Mouse (Mus musculus) neural tube, embryonic 15.5 days (tissue): ENCODE measurements around the gene Tspan9. TPM values are rescaled to one million over a fixed set of nuclear protein-coding genes. Genes with fewer than 3 reads are reported as not detected.

Experiments
- ATAC-seq: fragments of 200-750 bp; cut with Nextera tagmentation; 2 replicates; pipeline ENCODE4 v1.8.0; 2017; ENCODE audit warnings: mild to moderate bottlenecking, moderate TSS enrichment, moderate library complexity; ENCODE audit not compliant: low FRiP score
- H3K27ac ChIP-seq: fragments of 300-500 bp; sonication (generic); replicated peaks from 2 replicates; pipeline ENCODE4 v1.5.1; 2015; ENCODE audit warnings: mild to moderate bottlenecking, inconsistent platforms
- H3K27me3 ChIP-seq: fragments of 300-500 bp; sonication (generic); replicated peaks from 2 replicates; pipeline ENCODE4 v1.6.1; 2015; ENCODE audit warnings: inconsistent platforms
- H3K36me3 ChIP-seq: fragments of 300-500 bp; sonication (generic); 2 replicates; pipeline ENCODE4 v1.6.1; 2015; ENCODE audit warnings: inconsistent platforms
- H3K4me1 ChIP-seq: fragments of 300-500 bp; sonication (generic); 2 replicates; pipeline ENCODE4 v1.6.1; 2015; ENCODE audit warnings: inconsistent platforms
- H3K4me2 ChIP-seq: fragments of 300-500 bp; sonication (generic); 2 replicates; pipeline ENCODE4 v1.6.1; 2015; ENCODE audit warnings: inconsistent platforms, mild to moderate bottlenecking, moderate library complexity
- H3K4me3 ChIP-seq: fragments of 300-500 bp; sonication (generic); replicated peaks from 2 replicates; pipeline ENCODE4 v1.5.1; 2015; ENCODE audit warnings: mild to moderate bottlenecking, inconsistent platforms
- H3K9ac ChIP-seq: fragments of 300-500 bp; sonication (generic); replicated peaks from 2 replicates; pipeline ENCODE4 v1.6.1; 2015; ENCODE audit warnings: mild to moderate bottlenecking, inconsistent platforms
- H3K9me3 ChIP-seq: fragments of 300-500 bp; sonication (generic); replicated peaks from 2 replicates; pipeline ENCODE4 v1.6.1; 2016; ENCODE audit warnings: inconsistent platforms
- WGBS: fragments of 180-500 bp; shearing (Covaris S2); methylation state at CpG from one replicate; pipeline ENCODE4 v1.1.7; 2015; ENCODE audit warnings: mixed read lengths; 5-methylcytosine and 5-hydroxymethylcytosine counted together
- polyA plus RNA-seq: library from polyadenylated mRNA; unstranded; fragments of >200 nt; fragmentation: Nextera tagmentation; extraction: Ambion mirVana; gene quantifications from 2 replicates; pipeline ENCODE4 v1.2.1, GENCODE M21; 2015

Tspan9 gene
- polyA plus RNA-seq, 1 experiment from 2014 or later, result 48.3 TPM

DNA sequence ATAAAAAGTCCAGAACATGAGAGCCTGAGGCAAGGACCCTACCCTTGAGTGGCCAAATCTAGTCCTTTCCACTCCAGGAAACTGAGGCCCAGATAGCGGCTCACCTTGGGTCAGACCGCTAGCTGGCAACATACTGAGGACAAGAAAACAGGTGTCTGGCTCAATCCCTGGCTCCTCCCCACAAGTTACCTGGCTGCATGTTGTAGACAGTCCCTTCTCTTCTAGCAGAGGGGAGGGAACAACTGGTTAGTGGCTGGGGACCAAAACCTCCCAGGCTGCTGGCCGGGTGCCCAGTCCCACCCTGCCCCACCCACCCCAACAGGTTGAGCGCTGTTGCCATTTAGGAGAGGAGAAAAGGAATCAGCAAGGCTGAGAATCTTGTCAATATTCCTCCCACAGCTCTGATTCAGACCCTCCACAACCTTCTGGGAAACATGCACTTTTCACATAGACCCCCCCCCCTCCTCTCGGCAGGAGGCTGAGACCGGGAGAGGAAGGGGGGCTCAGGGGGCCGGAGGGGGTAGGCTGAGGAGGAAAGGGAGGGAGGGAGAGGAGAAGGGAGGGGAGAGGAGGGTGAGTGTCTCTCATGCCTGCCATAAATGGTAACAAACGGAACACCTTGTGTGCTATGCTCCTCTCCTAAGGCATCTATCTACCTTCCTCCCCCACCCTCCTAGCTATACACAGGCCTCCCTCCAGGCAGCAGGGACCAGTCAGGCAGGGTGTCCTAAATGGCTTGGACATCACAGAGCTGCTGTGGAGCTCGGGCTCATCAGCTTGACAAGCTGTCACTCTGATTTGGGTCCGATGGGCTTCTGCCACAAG lies 122.1 kb downstream of the Tspan9 start:
- no peaks in the 10 kb centered on the region for H3K9me3 ChIP-seq
- no peaks in the 10 kb centered on the region for H3K36me3 ChIP-seq
- no peak overlapping the region for H3K4me2 ChIP-seq
- peak; percentile 9; the same call in 1 of the 2 replicates for ATAC-seq
- no peak overlapping the region; the same call in 1 of the 2 replicates for H3K9ac ChIP-seq
- no peaks in the 10 kb centered on the region for H3K27me3 ChIP-seq
- 31% methylated on average over 7 of the region's 10 CpGs for WGBS
- no peak overlapping the region for H3K27ac ChIP-seq
- H3K4me1 ChIP-seq, result peaks cover 21% of the 10 kb centered on the region
- no peak overlapping the region for H3K4me3 ChIP-seq

DNA sequence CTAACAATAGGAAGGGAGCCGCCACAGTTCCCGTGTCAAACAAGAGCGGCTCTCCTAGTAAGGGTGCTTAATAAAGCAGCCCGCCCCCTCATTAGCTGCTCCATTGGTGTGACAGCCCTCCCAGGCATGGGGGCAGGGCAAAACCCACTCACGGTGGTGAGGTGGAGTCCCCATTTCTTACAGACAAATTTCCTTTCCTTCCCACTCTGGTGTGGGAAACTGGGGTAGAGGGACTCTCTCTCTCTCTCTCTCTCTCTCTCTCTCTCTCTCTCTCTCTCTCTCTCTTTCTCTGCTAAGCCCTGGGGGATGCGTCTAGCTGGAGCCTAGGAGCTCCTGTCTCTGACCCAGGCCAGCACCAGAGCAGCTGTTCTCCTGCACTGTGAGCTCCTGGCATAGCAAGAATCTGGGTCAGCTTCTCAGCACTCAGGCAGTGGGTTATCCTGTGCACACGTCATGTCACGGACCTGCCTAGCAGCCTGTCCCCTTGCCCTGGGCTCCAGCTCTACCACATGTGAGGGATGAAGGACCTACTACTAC lies 122.8 kb downstream of the Tspan9 start:
- peak; percentile 36; the same call in 1 of the 2 replicates for ATAC-seq
- Histone ChIP-seq H3K36me3 (no peaks in the 10 kb centered on the region), H3K9me3 (no peaks in the 10 kb centered on the region), H3K9ac (no peak overlapping the region), H3K4me3 (no peak overlapping the region), H3K27ac (no peak overlapping the region), H3K27me3 (no peaks in the 10 kb centered on the region), H3K4me1 (peaks cover 25% of the 10 kb centered on the region), H3K4me2 (0 out of 2 replicates have a peak overlapping the region, but pooled peaks have one; percentile 1)
- WGBS, result 27% methylated on average over 8 of the region's 8 CpGs

DNA sequence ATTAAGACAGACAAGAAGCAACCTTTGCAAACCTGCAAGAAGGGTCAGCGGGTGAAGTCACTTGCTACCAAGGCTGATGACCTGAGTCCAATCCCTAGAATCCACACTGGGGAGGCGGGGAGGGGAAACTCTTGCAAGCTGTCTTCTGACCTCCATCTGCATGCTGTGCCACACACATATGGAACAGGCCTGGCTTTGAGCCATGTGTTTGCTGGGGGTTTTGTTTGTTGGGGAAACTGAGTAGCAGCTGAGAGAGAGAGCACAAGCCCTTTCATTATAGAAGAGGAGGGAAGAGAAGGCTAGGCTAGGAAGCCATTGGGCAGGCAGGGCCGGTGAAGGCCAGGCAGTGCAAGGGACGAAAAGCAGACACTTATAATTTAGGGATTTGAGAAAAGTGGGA lies 123.3 kb downstream of the Tspan9 start:
- WGBS, result 42% methylated on average over 4 of the region's 4 CpGs
- Histone ChIP-seq H3K9me3 (no peaks in the 10 kb centered on the region), H3K36me3 (no peaks in the 10 kb centered on the region), H3K4me3 (no peak overlapping the region), H3K9ac (no peak overlapping the region), H3K27ac (no peak overlapping the region), H3K4me2 (0 out of 2 replicates have a peak overlapping the region, but pooled peaks have one; percentile 1), H3K27me3 (no peaks in the 10 kb centered on the region), H3K4me1 (peaks cover 31% of the 10 kb centered on the region)
- ATAC-seq, result no peak

DNA sequence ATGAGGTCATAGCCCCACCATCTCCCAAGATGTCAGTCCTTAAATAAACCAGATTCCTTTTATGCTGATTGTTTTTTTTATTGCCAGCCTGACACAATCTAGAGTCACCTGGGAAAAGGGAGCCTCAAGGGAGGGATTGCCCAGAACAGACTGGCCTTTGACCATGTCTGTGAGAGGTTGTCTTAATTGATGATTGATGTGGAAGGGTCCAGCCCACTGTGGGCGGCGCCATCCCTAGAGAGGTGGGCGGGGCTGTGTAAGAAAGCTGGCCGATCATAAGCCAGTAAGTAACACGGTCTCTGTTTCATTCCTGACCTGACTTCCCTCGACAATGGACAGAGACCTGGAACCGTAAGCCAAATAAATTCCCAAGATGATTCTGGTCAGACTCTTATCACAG lies 124.3 kb downstream of the Tspan9 start:
- WGBS, result 86% methylated on average over 7 of the region's 7 CpGs
- ATAC-seq, result no peak
- Histone ChIP-seq H3K4me1 (peaks cover 33% of the 10 kb centered on the region), H3K36me3 (no peaks in the 10 kb centered on the region), H3K9ac (no peak overlapping the region), H3K9me3 (no peaks in the 10 kb centered on the region), H3K4me2 (no peak overlapping the region), H3K27me3 (no peaks in the 10 kb centered on the region), H3K27ac (no peak overlapping the region), H3K4me3 (no peak overlapping the region)

DNA sequence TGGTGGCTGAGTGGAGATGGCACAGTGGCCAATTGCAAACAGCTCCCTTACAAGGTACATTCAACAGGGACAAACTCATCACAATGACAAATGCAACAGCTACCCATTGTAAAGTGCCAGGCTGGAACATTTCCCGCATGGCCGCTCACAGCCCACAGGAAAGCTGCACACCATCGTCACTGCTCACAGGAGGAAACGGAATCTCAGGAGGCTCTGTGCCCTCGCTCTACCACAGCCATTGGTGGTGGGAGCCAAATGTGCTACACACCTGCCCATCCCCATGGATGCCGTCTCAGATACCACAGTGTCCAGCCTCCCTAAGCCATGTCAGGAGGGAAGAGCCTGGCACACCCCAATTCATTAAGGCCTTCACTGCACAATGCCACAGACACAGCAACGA lies 128.1 kb downstream of the Tspan9 start:
- no peak overlapping the region for H3K9ac ChIP-seq
- no peaks in the 10 kb centered on the region for H3K36me3 ChIP-seq
- no peak overlapping the region for H3K4me2 ChIP-seq
- peaks cover 51% of the 10 kb centered on the region for H3K4me1 ChIP-seq
- H3K9me3 ChIP-seq, result no peaks in the 10 kb centered on the region
- WGBS, result 79% methylated on average over 7 of the region's 7 CpGs
- H3K27me3 ChIP-seq, result no peaks in the 10 kb centered on the region
- 0 out of 2 replicates have a peak overlapping the region, but pooled peaks have one; percentile 4 for H3K27ac ChIP-seq
- no peak overlapping the region for H3K4me3 ChIP-seq
- no peak for ATAC-seq

DNA sequence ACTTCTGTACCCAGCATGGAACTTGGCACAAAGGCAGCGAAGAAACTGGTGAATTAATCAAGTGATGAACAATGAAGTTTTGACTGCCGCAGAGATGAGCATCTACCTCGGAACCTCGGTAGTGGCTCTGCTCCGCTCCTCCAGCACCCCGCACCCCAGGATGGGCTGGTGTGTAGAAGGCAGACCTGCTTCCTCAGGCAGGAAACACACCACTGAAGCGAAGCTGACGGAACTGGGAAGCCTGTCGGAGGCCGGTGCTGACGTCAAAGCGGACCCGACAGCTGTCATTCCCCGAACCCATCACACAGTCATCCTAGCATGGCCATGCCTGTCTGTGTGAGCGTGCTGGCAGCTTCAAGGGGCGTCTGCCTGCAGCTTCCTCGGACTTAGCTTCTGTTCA lies 131.6 kb downstream of the Tspan9 start:
- 66% methylated on average over 17 of the region's 17 CpGs for WGBS
- no peak overlapping the region for H3K4me2 ChIP-seq
- no peak overlapping the region for H3K9ac ChIP-seq
- H3K27me3 ChIP-seq, result no peaks in the 10 kb centered on the region
- peaks cover 74% of the 10 kb centered on the region for H3K4me1 ChIP-seq
- H3K27ac ChIP-seq, result no peak overlapping the region
- no peak overlapping the region for H3K4me3 ChIP-seq
- H3K9me3 ChIP-seq, result no peaks in the 10 kb centered on the region
- no peaks in the 10 kb centered on the region for H3K36me3 ChIP-seq
- no peak for ATAC-seq

DNA sequence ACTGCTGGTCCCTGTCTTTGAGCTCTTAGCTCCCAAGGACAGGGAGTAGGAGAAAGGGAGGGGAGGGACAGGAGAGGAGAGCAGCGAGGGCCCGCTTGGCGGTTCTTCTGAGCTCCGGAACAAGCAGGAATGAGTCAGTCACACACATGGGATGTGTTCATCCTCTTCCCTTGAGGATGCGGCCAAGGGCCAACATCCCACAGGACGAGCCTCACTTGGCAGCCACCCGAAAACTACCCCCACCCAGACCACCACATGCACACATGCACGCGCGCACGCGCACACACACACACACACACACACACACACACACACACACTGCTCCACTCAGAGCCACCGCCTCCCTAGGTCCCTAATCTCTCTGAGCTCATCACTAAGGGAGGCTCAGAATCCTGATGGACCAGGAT lies 132.3 kb downstream of the Tspan9 start:
- no peaks in the 10 kb centered on the region for H3K27me3 ChIP-seq
- 70% methylated on average over 13 of the region's 13 CpGs for WGBS
- no peaks in the 10 kb centered on the region for H3K36me3 ChIP-seq
- no peak overlapping the region for H3K4me2 ChIP-seq
- ATAC-seq, result 0 out of 2 replicates have a peak, but pooled peaks have one; percentile 18
- H3K27ac ChIP-seq, result peak overlapping the region; percentile 54; the same call in 1 of the 2 replicates
- no peak overlapping the region for H3K9ac ChIP-seq
- H3K4me3 ChIP-seq, result no peak overlapping the region
- H3K4me1 ChIP-seq, result peaks cover 82% of the 10 kb centered on the region
- H3K9me3 ChIP-seq, result no peaks in the 10 kb centered on the region

DNA sequence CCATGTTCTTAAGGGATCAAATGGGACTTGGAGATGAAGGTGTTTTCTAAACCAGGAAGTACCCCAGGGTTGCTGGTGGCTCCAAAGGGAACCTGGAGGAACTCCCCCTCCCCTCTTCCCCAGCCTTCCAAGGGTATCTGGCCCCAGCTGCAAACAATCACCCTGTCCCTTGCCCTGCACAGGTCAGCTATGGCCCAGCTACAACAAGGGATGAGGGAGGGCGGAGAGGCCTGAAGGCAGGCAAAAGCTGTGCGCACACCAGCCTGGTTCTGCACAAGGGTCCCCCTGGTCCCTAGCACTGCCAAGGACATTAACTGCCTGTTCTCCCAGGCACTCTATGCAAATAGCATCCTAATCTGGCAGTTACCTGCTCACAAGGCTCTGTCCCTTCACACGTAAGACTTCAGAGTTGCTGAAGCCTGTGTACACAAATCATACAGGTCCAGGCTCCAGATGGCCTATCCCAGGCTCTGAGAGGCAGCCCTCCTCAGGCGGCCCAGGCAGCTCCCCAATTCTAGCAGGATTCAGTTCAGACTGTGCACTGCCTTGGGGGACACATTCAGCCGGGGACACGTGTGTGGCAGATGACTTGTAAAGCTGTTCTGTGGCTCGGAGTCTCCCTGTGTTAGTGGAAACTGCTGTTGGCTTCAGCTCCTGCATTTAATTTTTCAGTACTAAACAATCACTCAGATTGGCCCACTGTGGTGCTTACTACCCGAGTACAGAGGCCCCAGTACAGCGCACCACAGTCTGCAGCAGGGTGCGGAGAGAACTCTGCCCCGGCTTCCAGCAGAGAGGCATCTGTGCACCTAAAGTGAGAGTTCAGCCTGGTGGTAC lies 133.0 kb downstream of the Tspan9 start:
- H3K4me3 ChIP-seq, result no peak overlapping the region
- peak overlapping the region; percentile 54; the same call in 1 of the 2 replicates for H3K27ac ChIP-seq
- peaks cover 76% of the 10 kb centered on the region for H3K4me1 ChIP-seq
- H3K9ac ChIP-seq, result no peak overlapping the region
- peak; percentile 56 for ATAC-seq
- H3K36me3 ChIP-seq, result no peaks in the 10 kb centered on the region
- no peaks in the 10 kb centered on the region for H3K27me3 ChIP-seq
- no peaks in the 10 kb centered on the region for H3K9me3 ChIP-seq
- 48% methylated on average over 11 of the region's 11 CpGs for WGBS
- H3K4me2 ChIP-seq, result no peak overlapping the region

DNA sequence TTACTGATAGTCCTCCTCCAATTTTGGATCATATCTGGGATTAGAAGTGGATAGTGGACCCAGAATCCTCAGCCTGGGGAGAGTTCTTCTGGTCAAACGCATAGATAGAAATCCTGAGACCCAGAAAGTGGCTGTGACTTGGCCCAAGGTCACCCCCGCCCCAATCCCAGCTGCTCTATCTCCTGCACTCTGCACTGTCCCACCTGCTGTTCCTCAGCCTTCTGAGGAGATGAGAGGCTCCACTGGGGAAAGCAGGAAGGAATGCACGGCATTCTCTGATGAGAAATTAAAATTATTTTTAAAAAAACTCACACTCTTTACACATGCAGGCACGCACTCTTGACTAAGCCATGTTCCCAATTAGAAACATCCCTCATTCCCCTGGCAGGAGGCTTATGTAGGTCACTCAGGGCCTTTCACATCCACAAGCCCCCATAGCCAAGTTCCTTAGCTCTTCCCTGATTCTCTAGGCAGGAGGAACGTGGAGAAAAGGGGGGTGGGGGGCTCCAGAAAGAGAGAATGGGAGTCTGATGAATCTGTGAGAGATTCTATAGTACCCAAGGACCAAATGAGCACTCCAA lies 135.3 kb downstream of the Tspan9 start:
- H3K9ac ChIP-seq, result no peak overlapping the region
- ATAC-seq, result no peak
- no peaks in the 10 kb centered on the region for H3K27me3 ChIP-seq
- no peaks in the 10 kb centered on the region for H3K36me3 ChIP-seq
- H3K4me2 ChIP-seq, result no peak overlapping the region
- H3K27ac ChIP-seq, result no peak overlapping the region
- no peak overlapping the region for H3K4me3 ChIP-seq
- WGBS, result 85% methylated on average over 5 of the region's 5 CpGs
- H3K9me3 ChIP-seq, result no peaks in the 10 kb centered on the region
- peaks cover 71% of the 10 kb centered on the region for H3K4me1 ChIP-seq

DNA sequence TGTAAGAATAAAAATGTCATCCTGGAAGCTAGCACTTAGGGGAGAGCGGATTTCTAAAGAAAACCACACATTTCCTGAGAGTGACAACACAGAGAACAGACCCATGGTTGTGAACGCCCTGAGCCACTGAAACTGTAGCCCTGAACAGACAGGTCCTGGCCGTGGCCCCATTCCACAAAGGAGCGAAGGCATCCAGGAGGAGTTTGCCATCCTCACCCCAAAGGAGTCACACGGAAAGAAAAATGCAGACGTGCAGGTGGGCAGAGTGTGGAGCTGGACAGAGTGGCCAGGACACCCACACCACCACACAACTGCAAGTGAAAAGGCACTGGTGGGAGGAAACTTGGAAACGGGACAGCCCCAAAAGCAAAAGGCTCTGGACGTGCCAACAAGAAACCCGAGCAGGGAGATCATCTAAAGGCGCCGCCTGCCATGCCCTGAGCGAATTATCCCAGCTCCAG lies 136.1 kb downstream of the Tspan9 start:
- 81% methylated on average over 12 of the region's 12 CpGs for WGBS
- H3K27ac ChIP-seq, result no peak overlapping the region
- H3K4me3 ChIP-seq, result no peak overlapping the region
- no peak overlapping the region for H3K4me2 ChIP-seq
- no peaks in the 10 kb centered on the region for H3K36me3 ChIP-seq
- no peaks in the 10 kb centered on the region for H3K9me3 ChIP-seq
- ATAC-seq, result no peak
- H3K9ac ChIP-seq, result no peak overlapping the region
- no peaks in the 10 kb centered on the region for H3K27me3 ChIP-seq
- peaks cover 66% of the 10 kb centered on the region for H3K4me1 ChIP-seq

DNA sequence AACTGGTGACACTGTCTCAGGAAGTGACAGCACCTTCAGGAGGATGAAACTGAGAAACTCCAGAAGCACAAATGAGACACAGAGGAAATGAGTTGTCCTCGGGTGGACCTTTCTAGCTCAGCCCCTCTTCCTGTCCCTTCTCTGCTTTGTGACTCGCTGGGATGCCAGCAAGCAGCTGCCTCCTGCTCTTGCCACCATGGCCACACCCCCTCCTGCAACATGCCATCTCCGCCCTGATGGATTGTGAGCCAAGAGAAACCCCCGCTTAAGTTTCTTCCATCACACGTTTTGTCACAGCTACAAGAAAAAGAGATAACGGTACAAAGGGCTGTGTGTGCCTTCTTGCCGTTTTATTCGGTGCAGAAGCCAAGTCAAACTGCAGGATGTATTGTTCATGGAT lies 137.2 kb downstream of the Tspan9 start:
- Histone ChIP-seq H3K27ac (no peak overlapping the region), H3K9me3 (no peaks in the 10 kb centered on the region), H3K4me3 (no peak overlapping the region), H3K4me2 (no peak overlapping the region), H3K4me1 (peaks cover 62% of the 10 kb centered on the region), H3K36me3 (no peaks in the 10 kb centered on the region), H3K27me3 (no peaks in the 10 kb centered on the region), H3K9ac (no peak overlapping the region)
- 46% methylated on average over 8 of the region's 8 CpGs for WGBS
- no peak for ATAC-seq
